Mouse (Mus musculus): ENCODE measurements around the gene Med24. TPM values are rescaled to one million over a fixed set of nuclear protein-coding genes. Genes with fewer than 3 reads are reported as not detected.

The Med24 gene
- polyA plus RNA-seq, 1 experiment from 2014 or later: 55.1 TPM

DNA sequence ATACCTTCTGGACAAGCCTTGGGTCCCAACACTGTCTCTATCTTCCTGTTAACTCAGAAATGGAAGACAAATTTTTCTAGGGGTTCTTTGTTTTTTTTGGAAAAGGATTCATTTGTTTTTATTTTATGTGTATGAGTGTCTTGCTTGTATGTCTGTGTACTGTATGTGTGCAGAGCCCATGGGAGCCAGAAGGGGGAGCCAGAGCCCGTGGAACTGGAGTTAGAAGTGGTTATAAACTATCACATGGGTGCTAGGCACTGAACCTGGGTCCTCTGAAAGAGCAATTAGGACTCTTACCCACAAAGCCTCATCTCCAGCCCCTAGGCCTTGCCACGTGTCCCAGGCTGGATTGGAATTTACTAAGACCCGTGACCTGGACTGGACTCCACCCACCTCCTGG lies 4.8 kb upstream of the Med24 start:
- no peak overlapping the region for H3K27ac ChIP-seq (replicated peaks; ENCODE audit: low read depth, low read length)
- ATAC-seq (replicated peaks; ENCODE audit: insufficient number of reproducible peaks, low FRiP score, low TSS enrichment, low read depth) (no peak), DNase-seq (ENCODE audit: low spot score) (no peak)
- no peaks in the 10 kb centered on the region for H3K4me1 ChIP-seq (ENCODE audit: control insufficient read depth, insufficient read depth, low read length)
- WGBS: 85% methylated on average over 3 of the region's 3 CpGs
- H3K4me3 ChIP-seq (ENCODE audit: low read depth, low read length): no peak overlapping the region
- H3K9ac ChIP-seq (replicated peaks; ENCODE audit: low read length): no peak overlapping the region
- no peaks in the 10 kb centered on the region for H3K9me3 ChIP-seq (replicated peaks; ENCODE audit: control insufficient read depth, low read length)
- H3K36me3 ChIP-seq (replicated peaks; ENCODE audit: control insufficient read depth, insufficient read depth, low read depth, low read length): no peaks in the 10 kb centered on the region
- H3K27me3 ChIP-seq (ENCODE audit: control insufficient read depth, insufficient read depth, low read length): no peaks in the 10 kb centered on the region
- H3K4me2 ChIP-seq (ENCODE audit: low read depth, low read length): no peak overlapping the region

DNA sequence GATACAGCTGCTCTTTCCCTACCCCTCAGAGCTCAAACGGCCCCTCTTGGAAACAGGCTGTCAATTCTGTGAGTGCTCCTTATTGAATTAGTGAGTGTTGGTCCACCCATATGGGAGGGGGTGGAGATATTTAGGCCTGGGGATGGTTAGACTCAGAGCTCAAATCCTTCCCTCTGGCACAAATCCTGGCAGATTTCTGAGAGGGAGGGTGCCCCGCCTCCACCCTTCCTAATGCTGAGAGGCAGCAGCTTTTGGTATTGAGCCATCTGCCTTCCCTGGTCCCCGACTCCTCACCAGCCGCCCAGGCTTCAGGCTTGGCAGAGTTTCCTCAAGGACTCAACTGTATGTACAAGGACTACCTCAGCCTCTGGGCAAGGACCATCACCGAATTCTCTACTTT lies 1.9 kb upstream of the Med24 start:
- H3K4me3 ChIP-seq (ENCODE audit: low read depth, low read length): no peak overlapping the region
- no peaks in the 10 kb centered on the region for H3K9me3 ChIP-seq (replicated peaks; ENCODE audit: control insufficient read depth, low read length)
- no peak overlapping the region for H3K4me2 ChIP-seq (ENCODE audit: low read depth, low read length)
- H3K4me1 ChIP-seq (ENCODE audit: control insufficient read depth, insufficient read depth, low read length): peaks cover 2% of the 10 kb centered on the region; the same call in 1 of the 2 replicates
- ATAC-seq (replicated peaks; ENCODE audit: insufficient number of reproducible peaks, low FRiP score, low TSS enrichment, low read depth) (no peak), DNase-seq (ENCODE audit: low spot score) (no peak)
- H3K27ac ChIP-seq (replicated peaks; ENCODE audit: low read depth, low read length): no peak overlapping the region
- 54% methylated on average over 5 of the region's 5 CpGs for WGBS
- no peaks in the 10 kb centered on the region for H3K36me3 ChIP-seq (replicated peaks; ENCODE audit: control insufficient read depth, insufficient read depth, low read depth, low read length)
- H3K9ac ChIP-seq (replicated peaks; ENCODE audit: low read length): no peak overlapping the region
- no peaks in the 10 kb centered on the region for H3K27me3 ChIP-seq (ENCODE audit: control insufficient read depth, insufficient read depth, low read length)

DNA sequence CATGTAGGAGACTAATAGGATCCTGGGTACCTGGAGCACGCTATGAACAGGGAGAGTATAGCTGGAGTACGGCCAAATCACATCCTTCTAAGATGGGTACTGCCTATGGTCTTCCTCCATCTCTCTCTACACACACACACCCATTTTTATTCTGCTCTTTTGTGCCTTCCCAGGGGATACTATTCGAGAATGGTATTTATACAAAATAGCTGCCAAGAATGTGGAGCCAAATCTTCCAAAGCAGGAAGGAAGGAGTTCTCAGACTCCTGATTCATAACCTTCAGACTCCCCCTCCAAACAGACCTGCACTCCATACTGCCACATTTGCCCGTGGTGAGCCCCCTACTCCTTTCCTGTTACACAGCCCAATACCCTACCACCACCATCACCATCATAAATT lies 1.5 kb upstream of the Med24 start:
- Histone ChIP-seq H3K36me3 (replicated peaks; ENCODE audit: control insufficient read depth, insufficient read depth, low read depth, low read length) (no peaks in the 10 kb centered on the region), H3K27me3 (ENCODE audit: control insufficient read depth, insufficient read depth, low read length) (no peaks in the 10 kb centered on the region), H3K9me3 (replicated peaks; ENCODE audit: control insufficient read depth, low read length) (no peaks in the 10 kb centered on the region), H3K27ac (replicated peaks; ENCODE audit: low read depth, low read length) (no peak overlapping the region), H3K4me1 (ENCODE audit: control insufficient read depth, insufficient read depth, low read length) (peaks cover 2% of the 10 kb centered on the region; the same call in 1 of the 2 replicates), H3K4me2 (ENCODE audit: low read depth, low read length) (no peak overlapping the region), H3K9ac (replicated peaks; ENCODE audit: low read length) (no peak overlapping the region), H3K4me3 (ENCODE audit: low read depth, low read length) (no peak overlapping the region)
- DNase-seq (ENCODE audit: low spot score): no peak
- ATAC-seq (replicated peaks; ENCODE audit: insufficient number of reproducible peaks, low FRiP score, low TSS enrichment, low read depth): no peak
- 68% methylated on average over 4 of the region's 4 CpGs for WGBS

DNA sequence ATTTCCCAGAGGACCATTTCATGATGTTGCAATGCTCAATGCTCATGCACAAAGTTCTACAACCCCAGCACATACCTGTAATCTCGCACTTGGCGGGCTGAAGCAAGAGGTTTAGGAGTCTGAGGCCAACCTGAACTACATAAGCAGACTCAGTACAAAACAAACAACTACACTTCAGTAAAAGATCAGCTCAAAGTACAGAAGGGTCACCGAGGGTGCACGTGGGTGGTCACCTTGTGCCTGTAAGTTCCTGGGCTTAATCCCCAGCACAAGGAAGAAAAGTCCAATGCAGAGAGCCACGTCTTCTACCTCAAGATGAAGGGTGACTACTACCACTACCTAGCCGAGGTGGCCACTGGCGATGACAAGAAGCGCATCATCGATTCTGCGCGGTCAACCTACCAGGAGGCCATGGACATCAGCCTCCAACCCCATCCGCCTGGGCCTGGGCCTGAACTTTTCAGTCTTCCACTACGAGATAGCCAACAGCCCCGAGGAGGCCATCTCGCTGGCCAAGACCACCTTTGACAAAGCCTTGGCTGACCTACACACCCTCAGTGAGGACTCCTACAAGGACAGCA lies 3.2 kb downstream of the Med24 start:
- WGBS: 95% methylated on average over 15 of the region's 15 CpGs
- Histone ChIP-seq H3K9ac (replicated peaks; ENCODE audit: low read length) (no peak overlapping the region), H3K9me3 (replicated peaks; ENCODE audit: control insufficient read depth, low read length) (no peaks in the 10 kb centered on the region), H3K4me1 (ENCODE audit: control insufficient read depth, insufficient read depth, low read length) (peaks cover 2% of the 10 kb centered on the region; the same call in 1 of the 2 replicates), H3K27ac (replicated peaks; ENCODE audit: low read depth, low read length) (no peak overlapping the region), H3K36me3 (replicated peaks; ENCODE audit: control insufficient read depth, insufficient read depth, low read depth, low read length) (no peaks in the 10 kb centered on the region; the same call in 1 of the 2 replicates), H3K27me3 (ENCODE audit: control insufficient read depth, insufficient read depth, low read length) (no peaks in the 10 kb centered on the region), H3K4me2 (ENCODE audit: low read depth, low read length) (no peak overlapping the region), H3K4me3 (ENCODE audit: low read depth, low read length) (no peak overlapping the region)
- DNase-seq (ENCODE audit: low spot score): no peak
- ATAC-seq (replicated peaks; ENCODE audit: insufficient number of reproducible peaks, low FRiP score, low TSS enrichment, low read depth): no peak

DNA sequence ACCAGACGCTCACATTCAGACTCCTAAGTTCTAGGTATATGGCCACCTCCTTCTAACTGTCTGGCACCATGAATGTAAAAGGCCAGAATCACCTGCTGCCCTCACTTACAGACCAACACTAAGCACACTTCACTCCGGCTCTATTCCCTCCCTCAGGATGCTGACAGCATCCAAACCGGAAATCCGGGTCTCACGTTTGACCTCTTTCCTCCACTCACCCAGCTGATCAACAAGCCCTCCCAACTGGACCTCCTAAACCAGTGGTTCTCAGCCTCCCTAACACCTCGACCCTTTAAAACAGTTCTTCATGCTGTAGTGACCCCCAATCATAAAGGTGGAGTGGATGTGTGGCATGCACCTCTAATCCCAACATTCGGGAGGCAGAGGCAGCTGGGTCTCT lies 6.1 kb downstream of the Med24 start:
- H3K27ac ChIP-seq (replicated peaks; ENCODE audit: low read depth, low read length): no peak overlapping the region
- no peak overlapping the region for H3K4me2 ChIP-seq (ENCODE audit: low read depth, low read length)
- no peak for DNase-seq (ENCODE audit: low spot score)
- no peak for ATAC-seq (replicated peaks; ENCODE audit: insufficient number of reproducible peaks, low FRiP score, low TSS enrichment, low read depth)
- H3K27me3 ChIP-seq (ENCODE audit: control insufficient read depth, insufficient read depth, low read length): no peaks in the 10 kb centered on the region
- 84% methylated on average over 7 of the region's 7 CpGs for WGBS
- no peaks in the 10 kb centered on the region; the same call in 1 of the 2 replicates for H3K36me3 ChIP-seq (replicated peaks; ENCODE audit: control insufficient read depth, insufficient read depth, low read depth, low read length)
- H3K9ac ChIP-seq (replicated peaks; ENCODE audit: low read length): no peak overlapping the region
- H3K9me3 ChIP-seq (replicated peaks; ENCODE audit: control insufficient read depth, low read length): no peaks in the 10 kb centered on the region
- H3K4me3 ChIP-seq (ENCODE audit: low read depth, low read length): no peak overlapping the region
- H3K4me1 ChIP-seq (ENCODE audit: control insufficient read depth, insufficient read depth, low read length): no peaks in the 10 kb centered on the region

DNA sequence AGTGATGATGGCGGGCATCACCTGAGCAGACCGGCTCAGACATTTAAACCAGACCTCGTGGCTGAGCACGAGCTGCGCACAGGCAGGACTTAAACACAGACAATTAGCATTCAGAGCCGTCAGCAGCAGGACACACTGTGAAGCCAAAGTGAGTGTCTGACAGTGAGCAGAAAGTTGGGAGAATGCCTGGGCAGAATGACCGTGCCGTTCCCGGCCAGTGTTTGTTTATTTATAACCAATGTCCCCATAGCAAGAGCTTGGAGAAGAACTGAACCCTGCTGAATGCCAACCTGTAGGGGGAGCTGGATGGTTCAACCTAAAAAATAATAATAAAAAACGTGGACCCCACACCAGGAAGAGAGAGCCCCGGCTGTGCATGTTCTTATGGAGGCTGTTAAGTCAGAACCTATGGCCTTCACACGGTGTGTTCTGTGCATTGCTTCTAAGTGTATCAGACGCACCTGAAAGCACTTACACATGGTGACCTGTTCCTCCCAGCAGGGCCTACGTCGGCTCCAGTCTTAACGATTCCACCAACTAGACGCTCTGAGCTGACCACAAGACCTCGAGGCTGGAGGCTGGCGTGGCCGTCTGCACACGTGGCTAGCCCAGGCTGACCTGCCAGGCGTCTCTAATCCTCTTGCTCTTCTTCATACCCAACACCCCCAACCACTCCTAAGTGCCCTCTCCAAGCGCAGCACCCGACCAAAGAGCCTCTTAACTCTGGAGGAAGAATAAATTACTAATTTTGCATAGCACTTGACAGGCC lies 7.6 kb downstream of the Med24 start:
- H3K9me3 ChIP-seq (replicated peaks; ENCODE audit: control insufficient read depth, low read length): no peaks in the 10 kb centered on the region
- H3K27ac ChIP-seq (replicated peaks; ENCODE audit: low read depth, low read length): no peak overlapping the region
- peak overlapping the region; percentile 7; the same call in 1 of the 2 replicates for H3K9ac ChIP-seq (replicated peaks; ENCODE audit: low read length)
- H3K4me1 ChIP-seq (ENCODE audit: control insufficient read depth, insufficient read depth, low read length): no peaks in the 10 kb centered on the region
- no peak for ATAC-seq (replicated peaks; ENCODE audit: insufficient number of reproducible peaks, low FRiP score, low TSS enrichment, low read depth)
- 63% methylated on average over 24 of the region's 24 CpGs for WGBS
- no peaks in the 10 kb centered on the region for H3K27me3 ChIP-seq (ENCODE audit: control insufficient read depth, insufficient read depth, low read length)
- H3K36me3 ChIP-seq (replicated peaks; ENCODE audit: control insufficient read depth, insufficient read depth, low read depth, low read length): no peaks in the 10 kb centered on the region; the same call in 1 of the 2 replicates
- peak; percentile 48 for DNase-seq (ENCODE audit: low spot score)
- no peak overlapping the region for H3K4me3 ChIP-seq (ENCODE audit: low read depth, low read length)
- H3K4me2 ChIP-seq (ENCODE audit: low read depth, low read length): no peak overlapping the region

DNA sequence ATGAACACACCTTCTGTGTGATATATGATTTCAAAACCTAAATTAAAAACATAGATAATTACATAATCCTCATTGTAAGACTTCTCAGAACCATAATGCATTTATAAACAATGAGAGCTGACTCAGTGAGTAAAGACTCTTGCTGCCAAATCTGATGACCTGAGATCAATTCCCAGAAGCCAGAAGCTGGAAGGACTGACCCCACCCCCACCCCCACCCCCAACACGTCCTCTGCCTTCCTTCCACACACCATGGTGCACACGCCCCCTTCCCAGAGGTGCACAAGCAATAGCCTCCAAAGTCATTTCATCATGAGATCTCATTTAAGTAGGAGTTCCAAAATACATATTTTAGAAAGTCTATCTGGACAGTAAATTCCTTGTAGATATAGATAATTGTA lies 8.5 kb downstream of the Med24 start:
- no peaks in the 10 kb centered on the region for H3K4me1 ChIP-seq (ENCODE audit: control insufficient read depth, insufficient read depth, low read length)
- H3K4me2 ChIP-seq (ENCODE audit: low read depth, low read length): no peak overlapping the region
- H3K9me3 ChIP-seq (replicated peaks; ENCODE audit: control insufficient read depth, low read length): no peaks in the 10 kb centered on the region
- H3K9ac ChIP-seq (replicated peaks; ENCODE audit: low read length): no peak overlapping the region
- no peak overlapping the region for H3K27ac ChIP-seq (replicated peaks; ENCODE audit: low read depth, low read length)
- H3K27me3 ChIP-seq (ENCODE audit: control insufficient read depth, insufficient read depth, low read length): no peaks in the 10 kb centered on the region
- H3K4me3 ChIP-seq (ENCODE audit: low read depth, low read length): no peak overlapping the region
- WGBS: 69% methylated on average over 2 of the region's 2 CpGs
- DNase-seq (ENCODE audit: low spot score): no peak
- ATAC-seq (replicated peaks; ENCODE audit: insufficient number of reproducible peaks, low FRiP score, low TSS enrichment, low read depth): no peak
- H3K36me3 ChIP-seq (replicated peaks; ENCODE audit: control insufficient read depth, insufficient read depth, low read depth, low read length): no peaks in the 10 kb centered on the region; the same call in 1 of the 2 replicates

DNA sequence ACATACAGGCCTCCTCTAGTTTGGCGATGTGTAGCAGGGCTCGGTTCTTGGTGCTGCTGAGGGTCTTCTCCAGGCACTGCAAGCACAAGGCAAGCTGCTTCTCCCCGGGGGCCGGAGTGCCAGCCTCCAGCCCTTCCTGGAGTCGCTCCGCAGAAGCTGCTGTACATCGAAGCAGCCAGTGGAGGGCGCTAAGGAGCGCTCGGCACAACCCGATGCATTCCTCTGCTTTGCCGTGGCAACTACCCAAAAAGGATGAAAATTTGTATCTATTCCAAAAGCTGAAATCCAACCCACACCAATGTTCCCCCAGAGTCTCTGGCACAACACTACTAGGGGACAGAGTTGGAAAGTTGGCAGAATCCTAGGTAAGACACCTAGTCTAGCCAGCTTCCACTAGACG lies 11.3 kb downstream of the Med24 start:
- peak; percentile 65 for DNase-seq (ENCODE audit: low spot score)
- Histone ChIP-seq H3K9me3 (replicated peaks; ENCODE audit: control insufficient read depth, low read length) (no peaks in the 10 kb centered on the region), H3K4me2 (ENCODE audit: low read depth, low read length) (no peak overlapping the region), H3K27me3 (ENCODE audit: control insufficient read depth, insufficient read depth, low read length) (no peaks in the 10 kb centered on the region), H3K36me3 (replicated peaks; ENCODE audit: control insufficient read depth, insufficient read depth, low read depth, low read length) (no peaks in the 10 kb centered on the region; the same call in 1 of the 2 replicates), H3K4me3 (ENCODE audit: low read depth, low read length) (no peak overlapping the region), H3K27ac (replicated peaks; ENCODE audit: low read depth, low read length) (no peak overlapping the region), H3K4me1 (ENCODE audit: control insufficient read depth, insufficient read depth, low read length) (no peaks in the 10 kb centered on the region), H3K9ac (replicated peaks; ENCODE audit: low read length) (no peak overlapping the region)
- ATAC-seq (replicated peaks; ENCODE audit: insufficient number of reproducible peaks, low FRiP score, low TSS enrichment, low read depth): no peak
- 22% methylated on average over 13 of the region's 13 CpGs for WGBS
